Mouse (Mus musculus): ENCODE measurements around the gene Arpc3.

Gene Arpc3

GRCm38 (mm10) chr5:122391786-122392180 is at the start of gene Arpc3:
Arpc3 (plus strand) TSS chr5:122391878.
- peak; percentile 89 for DNase-seq (ENCODE audit: low read depth, low spot score)

GRCm38 (mm10) chr5:122342874-122343273 is 48.8 kb upstream of the Arpc3 start:
- DNase-seq (ENCODE audit: low read depth, low spot score): no peak

GRCm38 (mm10) chr5:122343768-122344167 is 47.9 kb upstream of the Arpc3 start:
- DNase-seq (ENCODE audit: low read depth, low spot score): no peak

- peak; percentile 70 for DNase-seq (ENCODE audit: low read depth, low spot score)
Measured at GRCm38 (mm10) chr5:122344260-122344659, 47.4 kb upstream of the Arpc3 start.

GRCm38 (mm10) chr5:122345777-122346176 is 45.9 kb upstream of the Arpc3 start:
- no peak for DNase-seq (ENCODE audit: low read depth, low spot score)

GRCm38 (mm10) chr5:122353807-122354491 is 37.7 kb upstream of the Arpc3 start, which contains the start of the genes Rad9b and Vps29:
Rad9b (minus strand) TSS chr5:122354233.
Vps29 (plus strand) TSS chr5:122354369.
- peak; percentile 99 for DNase-seq (ENCODE audit: low read depth, low spot score)

- DNase-seq (ENCODE audit: low read depth, low spot score): no peak
Measured at GRCm38 (mm10) chr5:122354492-122355067, 37.1 kb upstream of the Arpc3 start.

- no peak for DNase-seq (ENCODE audit: low read depth, low spot score)
Measured at GRCm38 (mm10) chr5:122371591-122372191, 20.0 kb upstream of the Arpc3 start, which contains the start of gene Gpn3. Gpn3 (plus strand) TSS chr5:122371876.

GRCm38 (mm10) chr5:122372192-122372769 is 19.4 kb upstream of the Arpc3 start, which contains the start of gene Fam216a:
Fam216a (minus strand) TSS chr5:122372364.
- peak; percentile 98 for DNase-seq (ENCODE audit: low read depth, low spot score)

GRCm38 (mm10) chr5:122372878-122373277 is 18.8 kb upstream of the Arpc3 start:
- DNase-seq (ENCODE audit: low read depth, low spot score): no peak

- DNase-seq (ENCODE audit: low read depth, low spot score): no peak
Measured at GRCm38 (mm10) chr5:122377101-122377833, 14.4 kb upstream of the Arpc3 start.

GRCm38 (mm10) chr5:122378171-122378570 is 13.5 kb upstream of the Arpc3 start:
- DNase-seq (ENCODE audit: low read depth, low spot score): no peak

- DNase-seq (ENCODE audit: low read depth, low spot score): peak; percentile 60
Measured at GRCm38 (mm10) chr5:122379374-122380155, 12.1 kb upstream of the Arpc3 start.

- no peak for DNase-seq (ENCODE audit: low read depth, low spot score)
Measured at GRCm38 (mm10) chr5:122390006-122390405, 1.7 kb upstream of the Arpc3 start.

- DNase-seq (ENCODE audit: low read depth, low spot score): no peak
Measured at GRCm38 (mm10) chr5:122390671-122391070, 1.0 kb upstream of the Arpc3 start.

GRCm38 (mm10) chr5:122391178-122391785 is 396 bp upstream of the Arpc3 start:
- no peak for DNase-seq (ENCODE audit: low read depth, low spot score)

GRCm38 (mm10) chr5:122392227-122393004 is 738 bp downstream of the Arpc3 start:
- DNase-seq (ENCODE audit: low read depth, low spot score): no peak

GRCm38 (mm10) chr5:122393887-122394286 is 2.2 kb downstream of the Arpc3 start:
- DNase-seq (ENCODE audit: low read depth, low spot score): peak; percentile 46

- DNase-seq (ENCODE audit: low read depth, low spot score): peak; percentile 37
Measured at GRCm38 (mm10) chr5:122396791-122397190, 5.1 kb downstream of the Arpc3 start.

- DNase-seq (ENCODE audit: low read depth, low spot score): no peak
Measured at GRCm38 (mm10) chr5:122397495-122397894, 5.8 kb downstream of the Arpc3 start.
